Mouse (Mus musculus): ENCODE measurements around the gene Erich4.
A peak's percentile ranks its signal among the peaks of the same experiment; 100 is the strongest.

Erich4 gene

GRCm38 (mm10) chr7:25624851-25625250 lies 9.2 kb upstream of the Erich4 start:
- DNase-seq (ENCODE audit: low read depth in 2 of 2, low spot score in 2 of 2), result no peak

GRCm38 (mm10) chr7:25623857-25624370 lies 8.2 kb upstream of the Erich4 start:
- DNase-seq (ENCODE audit: low read depth in 2 of 2, low spot score in 2 of 2), result no peak

- DNase-seq (ENCODE audit: low read depth in 2 of 2, low spot score in 2 of 2), result no peak
Observed at GRCm38 (mm10) chr7:25620751-25621150, 5.1 kb upstream of the Erich4 start.

- no peak for DNase-seq (ENCODE audit: low read depth in 2 of 2, low spot score in 2 of 2)
Observed at GRCm38 (mm10) chr7:25620101-25620500, 4.4 kb upstream of the Erich4 start.

- no peak for DNase-seq (ENCODE audit: low read depth in 2 of 2, low spot score in 2 of 2)
Observed at GRCm38 (mm10) chr7:25619722-25619991, 4.0 kb upstream of the Erich4 start.

DNA sequence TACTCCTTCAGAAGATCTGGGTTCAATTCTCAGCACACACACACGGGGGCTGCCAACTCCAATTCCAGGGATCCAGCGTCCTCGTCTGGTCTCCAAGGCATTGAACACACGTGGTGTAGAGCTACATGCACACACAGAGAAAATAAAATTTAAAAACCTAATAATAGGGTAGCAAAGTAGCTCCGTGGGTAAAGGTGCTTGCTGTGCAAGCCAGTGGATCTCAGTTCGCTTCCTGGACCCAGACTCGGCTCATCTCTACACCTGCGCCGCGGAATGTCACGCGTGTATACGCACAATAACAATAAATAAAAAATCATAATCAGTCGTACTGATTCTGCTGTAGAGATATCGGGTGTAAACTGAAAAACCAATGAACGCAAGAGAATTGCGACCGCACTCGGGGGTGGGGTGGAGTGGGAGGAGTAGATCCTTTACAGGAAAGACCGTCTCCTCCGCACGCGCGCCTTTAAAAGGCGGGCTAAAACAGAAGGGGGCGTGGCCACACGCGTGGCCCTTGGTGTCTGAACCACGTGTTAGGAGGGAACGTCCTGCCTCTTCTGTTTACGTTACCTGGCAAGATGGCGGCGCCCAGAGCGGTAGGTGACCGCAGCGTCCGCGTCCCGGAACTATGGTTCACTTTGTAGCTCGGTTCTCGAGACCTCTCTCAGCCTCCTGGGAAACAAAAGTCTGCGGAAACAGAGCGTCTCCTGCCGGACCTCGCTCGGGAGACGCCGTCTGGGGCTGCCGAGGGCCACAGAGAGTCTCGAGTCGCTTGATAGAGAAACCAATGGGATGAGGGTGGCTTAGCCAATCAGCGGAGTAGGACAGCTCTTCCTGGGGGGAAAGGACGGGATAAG lies 3.4 kb upstream of the Erich4 start, which contains the start of gene Dmac2:
Dmac2 (plus strand) TSS at position 550 of the 857 bp plus-strand sequence.
- peak; percentile 85 to 94 for DNase-seq (ENCODE audit: low read depth in 2 of 2, low spot score in 2 of 2)

DNA sequence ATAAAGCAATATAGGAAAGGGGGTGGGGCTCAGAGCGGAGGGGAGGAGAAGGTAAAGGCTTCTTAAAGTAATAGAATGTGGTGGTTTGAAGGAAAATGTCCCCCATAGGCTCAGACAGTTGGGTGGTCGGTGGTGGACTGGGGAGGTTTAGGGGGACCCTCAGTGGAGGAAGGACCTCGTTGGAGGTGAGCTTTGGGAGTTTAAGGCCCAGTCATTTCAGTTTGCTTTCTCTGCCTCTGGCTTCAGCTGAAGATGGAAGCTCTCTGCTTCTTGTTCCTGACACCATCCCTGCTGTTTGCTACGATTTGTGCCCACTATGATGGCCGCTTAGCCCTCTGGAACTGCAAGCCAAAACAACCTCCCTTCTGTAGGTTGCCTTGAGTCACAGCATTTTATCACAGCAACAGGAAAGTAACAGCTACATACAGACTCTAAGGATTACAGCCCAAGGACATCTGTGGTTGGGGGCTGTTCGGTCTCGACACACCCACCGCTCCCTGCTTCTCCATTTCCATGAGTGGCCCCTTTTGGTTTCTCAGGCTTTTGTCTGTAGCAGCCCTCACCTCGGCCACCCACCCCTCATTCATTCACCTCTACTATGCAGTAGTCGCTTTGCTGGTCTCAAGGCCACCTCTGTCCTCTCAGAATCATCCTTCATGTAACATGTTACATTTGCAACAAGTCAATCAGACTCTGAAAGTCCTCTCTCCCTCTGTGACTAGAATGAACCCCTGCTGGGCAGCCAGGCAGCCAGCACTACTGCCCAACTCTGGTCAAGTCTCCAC lies 1.9 kb upstream of the Erich4 start:
- DNase-seq (ENCODE audit: low read depth in 2 of 2, low spot score in 2 of 2), result no peak

GRCm38 (mm10) chr7:25614831-25615705 lies 624 bp downstream of the Erich4 start:
- no peak for DNase-seq (ENCODE audit: low read depth in 2 of 2, low spot score in 2 of 2)

DNA sequence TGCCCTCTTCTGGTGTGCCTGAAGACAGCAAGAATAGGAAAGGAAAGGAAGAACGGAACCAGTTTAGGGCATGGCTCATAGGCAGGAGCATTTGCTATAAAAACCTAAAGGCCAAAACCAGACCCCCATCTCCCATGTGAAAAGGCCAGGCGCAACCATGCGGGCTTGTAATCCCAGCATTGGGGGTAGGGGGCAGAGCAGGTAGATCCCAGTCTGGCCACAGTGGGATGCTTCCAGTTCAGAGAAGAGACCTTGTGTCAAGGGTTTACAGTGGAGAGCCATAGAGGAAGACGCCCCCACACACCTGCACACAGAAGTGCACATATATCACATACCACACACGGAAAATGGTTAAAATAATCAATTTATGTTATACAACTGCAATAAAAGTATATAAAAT lies 1.6 kb downstream of the Erich4 start:
- no peak for DNase-seq (ENCODE audit: low read depth in 2 of 2, low spot score in 2 of 2)

GRCm38 (mm10) chr7:25611501-25611900 lies 4.2 kb downstream of the Erich4 start:
- no peak for DNase-seq (ENCODE audit: low read depth in 2 of 2, low spot score in 2 of 2)

- DNase-seq (ENCODE audit: low read depth in 2 of 2, low spot score in 2 of 2), result no peak
Observed at GRCm38 (mm10) chr7:25610056-25610455, 5.6 kb downstream of the Erich4 start.

GRCm38 (mm10) chr7:25607196-25607595 lies 8.5 kb downstream of the Erich4 start:
- DNase-seq (ENCODE audit: low read depth in 2 of 2, low spot score in 2 of 2), result no peak

DNA sequence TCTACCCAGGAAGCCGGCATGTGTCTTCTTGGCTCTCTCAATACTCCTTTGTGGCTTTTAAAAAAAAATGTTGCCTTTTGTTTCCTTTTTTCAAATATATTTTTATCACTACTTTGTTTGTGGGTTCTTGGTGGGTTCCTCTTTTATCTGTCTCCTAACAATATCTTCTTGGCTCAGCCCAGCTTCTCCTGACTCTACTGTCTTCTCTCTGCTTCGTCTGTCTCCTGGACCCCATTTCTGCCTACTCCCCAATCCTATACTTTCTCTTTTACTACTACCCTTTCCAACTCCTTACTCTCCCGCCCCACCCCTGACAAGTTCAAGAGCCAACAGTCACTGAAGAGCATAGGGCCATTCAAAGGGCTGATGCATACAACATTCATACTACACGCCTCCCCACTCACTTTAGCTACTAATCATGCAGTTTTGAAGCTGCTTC lies 9.0 kb downstream of the Erich4 start:
- DNase-seq (ENCODE audit: low read depth in 2 of 2, low spot score in 2 of 2), result no peak

DNA sequence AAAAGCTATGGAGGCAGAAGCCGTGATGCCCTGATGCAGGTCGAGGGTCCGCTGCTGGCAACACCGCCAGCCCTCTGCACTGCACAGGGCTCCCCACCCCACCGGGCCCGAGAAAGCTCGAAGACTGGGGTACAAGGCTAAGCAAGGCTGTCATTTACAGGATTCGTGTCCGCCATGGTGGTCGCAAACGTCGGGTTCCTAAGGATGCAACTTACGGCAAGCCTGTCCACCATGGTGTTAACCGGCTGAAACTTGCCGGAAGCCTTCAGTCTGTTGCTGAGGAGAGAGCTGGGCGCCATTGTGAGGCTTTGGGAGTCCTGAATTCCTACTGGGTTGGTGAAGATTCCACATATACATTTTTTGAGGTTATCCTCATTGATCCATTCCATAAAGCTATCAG lies 14.3 kb downstream of the Erich4 start:
- DNase-seq (ENCODE audit: low read depth in 2 of 2, low spot score in 2 of 2), result no peak

DNA sequence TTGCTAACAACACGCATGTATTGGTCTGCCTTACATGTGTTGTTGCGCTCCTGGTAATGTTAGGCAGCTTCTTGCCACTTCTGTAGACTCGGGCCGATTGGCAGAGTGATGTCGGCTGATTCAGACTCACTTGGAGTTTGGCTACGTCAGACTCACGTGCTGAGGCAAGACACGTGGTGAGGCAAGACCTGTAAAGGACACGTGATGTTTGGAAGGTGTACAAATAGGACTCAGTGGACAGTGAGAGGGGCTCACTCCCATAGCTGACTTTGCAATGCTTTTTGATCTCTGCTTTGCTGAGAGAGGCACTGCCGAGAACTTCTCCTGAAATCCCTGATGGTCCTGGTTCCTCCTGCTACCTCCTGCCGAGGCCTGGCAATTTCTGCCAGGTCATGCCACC lies 15.0 kb downstream of the Erich4 start:
- no peak for DNase-seq (ENCODE audit: low read depth in 2 of 2, low spot score in 2 of 2)

DNA sequence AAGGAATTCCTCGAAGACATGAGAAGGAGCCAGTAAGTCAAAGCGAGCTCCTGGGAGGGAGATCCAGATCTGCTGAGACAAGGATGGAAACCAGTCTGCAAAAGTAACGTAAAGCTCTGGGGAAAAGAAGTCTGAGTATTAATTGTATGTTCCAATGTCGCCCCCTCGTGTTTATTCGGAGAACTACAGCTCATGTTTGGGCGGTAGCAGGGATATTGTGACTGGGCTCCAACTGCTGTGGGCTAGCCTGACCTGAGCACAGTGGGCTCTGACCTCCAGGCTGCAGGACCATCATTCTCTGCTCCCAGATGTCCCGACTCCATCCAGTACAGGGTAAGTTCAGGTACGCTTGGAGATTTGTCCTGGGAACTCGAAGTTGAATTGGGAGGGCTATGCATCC lies 16.0 kb downstream of the Erich4 start:
- DNase-seq (ENCODE audit: low read depth in 2 of 2, low spot score in 2 of 2), result peak; percentile 74 to 79

DNA sequence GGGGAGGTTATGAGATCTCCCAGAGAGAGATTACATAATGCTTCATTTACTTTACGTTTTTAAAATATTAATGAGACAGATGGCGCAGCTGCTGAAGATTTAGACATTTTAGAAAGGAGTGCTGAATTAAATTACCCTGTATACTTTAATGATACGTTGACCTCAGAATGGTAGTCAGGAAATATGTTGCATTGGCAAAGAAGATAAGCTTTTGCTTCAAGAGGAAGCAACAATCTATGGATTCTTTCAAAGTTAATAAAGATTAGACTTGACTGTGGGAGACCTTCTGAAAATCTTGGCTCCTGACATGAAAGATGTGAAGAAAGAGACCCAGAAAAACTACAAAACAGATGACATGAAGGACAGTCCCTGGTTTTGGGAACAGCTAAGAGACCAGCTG lies 21.8 kb downstream of the Erich4 start:
- no peak for DNase-seq (ENCODE audit: low read depth in 2 of 2, low spot score in 2 of 2)

DNA sequence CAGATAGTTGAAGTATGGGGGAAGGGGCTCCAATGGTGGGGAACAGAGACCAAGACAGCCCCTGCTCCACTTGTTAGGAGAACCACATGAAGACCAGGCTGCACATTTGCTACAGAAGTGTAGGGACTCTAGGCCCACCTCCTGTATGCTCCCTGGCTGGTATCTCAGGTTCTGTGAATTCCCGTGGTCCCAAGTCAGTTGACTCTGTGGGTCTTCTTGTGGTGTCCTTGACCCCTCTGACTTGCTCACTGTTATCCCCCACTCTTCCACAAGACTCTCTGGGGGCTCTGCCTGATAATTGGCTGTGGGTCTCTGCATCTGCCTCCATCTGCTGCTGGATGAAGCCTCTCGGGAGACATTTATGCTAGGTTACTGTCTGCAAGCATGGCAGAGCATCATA lies 24.5 kb downstream of the Erich4 start:
- no peak for DNase-seq (ENCODE audit: low read depth in 2 of 2, low spot score in 2 of 2)

DNA sequence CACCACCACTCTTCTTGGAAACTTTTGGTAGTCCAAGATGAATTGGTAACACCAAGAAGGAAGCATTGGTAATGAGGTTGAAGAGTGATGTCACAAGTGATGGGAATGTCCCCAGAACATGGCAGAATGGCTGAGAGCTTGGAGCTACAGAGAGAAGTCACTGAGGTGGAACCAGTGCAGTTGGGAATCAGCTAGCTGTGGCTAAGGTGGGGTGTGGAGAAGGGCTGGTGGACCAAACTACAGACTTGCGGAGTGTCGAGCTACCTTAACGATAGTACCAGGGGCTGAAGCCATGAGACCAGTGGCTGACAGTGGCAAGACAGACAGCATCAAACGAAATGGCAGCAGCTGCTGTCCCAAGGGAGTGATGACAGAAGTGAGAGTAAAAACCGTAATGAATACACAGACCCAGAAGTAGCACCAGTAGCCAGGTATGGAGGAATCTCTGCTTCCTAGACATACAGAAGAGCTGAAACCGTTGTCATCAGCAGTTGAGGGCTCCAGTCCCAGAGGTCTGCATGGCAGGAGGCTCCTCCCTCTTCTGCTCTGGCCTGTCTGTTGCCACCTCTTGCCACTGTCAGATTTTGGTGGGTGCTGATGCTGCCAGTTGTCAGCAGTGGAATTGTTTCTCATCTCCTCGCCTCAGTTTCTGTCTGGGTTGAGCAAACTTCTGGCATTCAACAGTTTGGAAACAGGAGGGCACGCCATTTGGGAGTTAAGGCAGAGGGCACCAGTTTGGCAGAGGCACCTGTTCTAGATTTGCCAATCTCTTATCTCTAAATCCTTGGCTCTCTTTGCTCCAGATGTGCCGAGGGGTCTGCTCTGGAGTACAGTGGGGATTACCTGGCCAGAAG lies 30.1 kb downstream of the Erich4 start:
- no peak for DNase-seq (ENCODE audit: low read depth in 2 of 2, low spot score in 2 of 2)

GRCm38 (mm10) chr7:25584651-25585050 lies 31.0 kb downstream of the Erich4 start:
- no peak for DNase-seq (ENCODE audit: low read depth in 2 of 2, low spot score in 2 of 2)
